Mouse (Mus musculus) limb, embryonic 10.5 days (tissue): ENCODE results near the gene Cfdp1. TPM values are rescaled to one million over a fixed set of nuclear protein-coding genes. Genes with fewer than 3 reads are reported as not detected.

ENCODE experiments used
- DNase-seq: peaks from one replicate; pipeline ENCODE4 v3.0.0-alpha.2; 2017; ENCODE audit warnings: low spot score
- H3K27ac ChIP-seq: fragments of 300-500 bp; sonication (generic); 2 replicates; pipeline ENCODE4 v1.5.1; 2016; ENCODE audit warnings: mild to moderate bottlenecking
- H3K27me3 ChIP-seq: fragments of 300-500 bp; sonication (generic); 2 replicates; pipeline ENCODE4 v1.6.1; 2016; ENCODE audit warnings: low read depth, mild to moderate bottlenecking; ENCODE audit not compliant: poor library complexity, severe bottlenecking
- H3K36me3 ChIP-seq: fragments of 300-500 bp; sonication (generic); 2 replicates; pipeline ENCODE4 v1.6.1; 2016; ENCODE audit warnings: mild to moderate bottlenecking, moderate library complexity
- H3K4me1 ChIP-seq: fragments of 300-500 bp; sonication (generic); 2 replicates; pipeline ENCODE4 v1.6.1; 2016
- H3K4me3 ChIP-seq: fragments of 300-500 bp; sonication (generic); 2 replicates; pipeline ENCODE4 v1.5.1; 2016; ENCODE audit warnings: mild to moderate bottlenecking, moderate library complexity
- H3K9me3 ChIP-seq: fragments of 300-500 bp; sonication (generic); replicated peaks from 2 replicates; pipeline ENCODE4 v1.6.1; 2016; ENCODE audit warnings: mild to moderate bottlenecking
- WGBS: fragments of 180-500 bp; shearing (Covaris S2); methylation state at CpG from one replicate; pipeline ENCODE4 v1.1.7; 2016; 5-methylcytosine and 5-hydroxymethylcytosine counted together
- polyA plus RNA-seq: library from polyadenylated mRNA; unstranded; fragments of >200 nt; fragmentation: Nextera tagmentation; extraction: Ambion mirVana; gene quantifications from 2 replicates; pipeline ENCODE4 v1.2.1, GENCODE M21; 2016

The Cfdp1 gene
- polyA plus RNA-seq, 1 experiment from 2014 or later, result 230 TPM

- Histone ChIP-seq H3K27me3 (no peaks in the 10 kb centered on the region), H3K4me1 (peaks cover 46% of the 10 kb centered on the region), H3K4me3 (no peak overlapping the region), H3K9me3 (no peaks in the 10 kb centered on the region), H3K36me3 (peaks cover 36% of the 10 kb centered on the region), H3K27ac (0 out of 2 replicates have a peak overlapping the region, but pooled peaks have one; percentile 61)
- DNase-seq, result no peak
- 58% methylated on average over 13 of the region's 13 CpGs for WGBS
Observed at GRCm38 (mm10) chr8:111786701-111787588, 67.1 kb downstream of the Cfdp1 start.

GRCm38 (mm10) chr8:111786116-111786515 lies 68.0 kb downstream of the Cfdp1 start:
- DNase-seq, result no peak
- Histone ChIP-seq H3K4me3 (no peak overlapping the region), H3K4me1 (peaks cover 46% of the 10 kb centered on the region), H3K36me3 (peaks cover 29% of the 10 kb centered on the region), H3K27ac (no peak overlapping the region), H3K27me3 (no peaks in the 10 kb centered on the region), H3K9me3 (no peaks in the 10 kb centered on the region)
- 95% methylated on average over 2 of the region's 2 CpGs for WGBS

GRCm38 (mm10) chr8:111782671-111783394 lies 71.3 kb downstream of the Cfdp1 start:
- no peak overlapping the region for H3K27ac ChIP-seq
- peaks cover 21% of the 10 kb centered on the region for H3K4me1 ChIP-seq
- no peak for DNase-seq
- 88% methylated on average over 9 of the region's 9 CpGs for WGBS
- H3K9me3 ChIP-seq, result no peaks in the 10 kb centered on the region
- no peaks in the 10 kb centered on the region for H3K27me3 ChIP-seq
- H3K4me3 ChIP-seq, result no peak overlapping the region
- peaks cover 47% of the 10 kb centered on the region for H3K36me3 ChIP-seq

GRCm38 (mm10) chr8:111782161-111782560 lies 71.9 kb downstream of the Cfdp1 start:
- Histone ChIP-seq H3K27me3 (no peaks in the 10 kb centered on the region), H3K36me3 (peaks cover 51% of the 10 kb centered on the region), H3K4me1 (peaks cover 14% of the 10 kb centered on the region), H3K9me3 (no peaks in the 10 kb centered on the region), H3K27ac (no peak overlapping the region), H3K4me3 (no peak overlapping the region)
- DNase-seq, result no peak
- 85% methylated on average over 2 of the region's 2 CpGs for WGBS

GRCm38 (mm10) chr8:111780697-111781424 lies 73.2 kb downstream of the Cfdp1 start:
- Histone ChIP-seq H3K27me3 (no peaks in the 10 kb centered on the region), H3K36me3 (peaks cover 59% of the 10 kb centered on the region), H3K9me3 (no peaks in the 10 kb centered on the region), H3K4me1 (0 out of 2 replicates have a peak, but pooled peaks cover 6% of the 10 kb centered on the region), H3K27ac (no peak overlapping the region), H3K4me3 (no peak overlapping the region)
- 94% methylated on average over 10 of the region's 10 CpGs for WGBS
- no peak for DNase-seq

- WGBS, result 82% methylated on average over 7 of the region's 7 CpGs
- Histone ChIP-seq H3K27me3 (no peaks in the 10 kb centered on the region), H3K4me3 (no peak overlapping the region), H3K36me3 (peaks cover 64% of the 10 kb centered on the region), H3K27ac (no peak overlapping the region), H3K9me3 (no peaks in the 10 kb centered on the region), H3K4me1 (0 out of 2 replicates have a peak, but pooled peaks cover 3% of the 10 kb centered on the region)
- DNase-seq, result no peak
Observed at GRCm38 (mm10) chr8:111779690-111780089, 74.4 kb downstream of the Cfdp1 start.

GRCm38 (mm10) chr8:111778801-111779200 lies 75.3 kb downstream of the Cfdp1 start:
- Histone ChIP-seq H3K27me3 (no peaks in the 10 kb centered on the region), H3K4me1 (0 out of 2 replicates have a peak, but pooled peaks cover 3% of the 10 kb centered on the region), H3K9me3 (no peaks in the 10 kb centered on the region), H3K27ac (no peak overlapping the region), H3K4me3 (no peak overlapping the region), H3K36me3 (peaks cover 66% of the 10 kb centered on the region)
- no peak for DNase-seq
- WGBS, result 85% methylated on average over 7 of the region's 7 CpGs

- 91% methylated on average over 4 of the region's 4 CpGs for WGBS
Observed at GRCm38 (mm10) chr8:111776492-111776891, 77.6 kb downstream of the Cfdp1 start.

GRCm38 (mm10) chr8:111775766-111776165 lies 78.3 kb downstream of the Cfdp1 start:
- no peak overlapping the region for H3K27ac ChIP-seq
- WGBS, result 95% methylated on average over 6 of the region's 6 CpGs
- peaks cover 15% of the 10 kb centered on the region for H3K4me1 ChIP-seq
- no peak overlapping the region for H3K4me3 ChIP-seq
- DNase-seq, result no peak
- peaks cover 68% of the 10 kb centered on the region for H3K36me3 ChIP-seq
- H3K27me3 ChIP-seq, result no peaks in the 10 kb centered on the region
- no peaks in the 10 kb centered on the region for H3K9me3 ChIP-seq

More at GRCm38 (mm10) chr8:111776492-111776891, 77.6 kb downstream of the Cfdp1 start:
- H3K4me3 ChIP-seq, result no peak overlapping the region
- no peak overlapping the region for H3K27ac ChIP-seq
- H3K36me3 ChIP-seq, result peaks cover 68% of the 10 kb centered on the region
- no peaks in the 10 kb centered on the region for H3K9me3 ChIP-seq
- DNase-seq, result no peak
- H3K27me3 ChIP-seq, result no peaks in the 10 kb centered on the region
- H3K4me1 ChIP-seq, result peaks cover 8% of the 10 kb centered on the region

- H3K36me3 ChIP-seq, result peaks cover 54% of the 10 kb centered on the region
- no peak for DNase-seq
- H3K27ac ChIP-seq, result no peak overlapping the region
- H3K4me1 ChIP-seq, result peaks cover 38% of the 10 kb centered on the region
- H3K27me3 ChIP-seq, result no peaks in the 10 kb centered on the region
- no peak overlapping the region for H3K4me3 ChIP-seq
- 94% methylated on average over 5 of the region's 5 CpGs for WGBS
- no peaks in the 10 kb centered on the region for H3K9me3 ChIP-seq
Observed at GRCm38 (mm10) chr8:111773476-111773875, 80.6 kb downstream of the Cfdp1 start.

- H3K36me3 ChIP-seq, result peaks cover 54% of the 10 kb centered on the region
- WGBS, result 89% methylated on average over 7 of the region's 7 CpGs
- H3K4me1 ChIP-seq, result peaks cover 38% of the 10 kb centered on the region
- no peaks in the 10 kb centered on the region for H3K27me3 ChIP-seq
- DNase-seq, result no peak
- H3K9me3 ChIP-seq, result no peaks in the 10 kb centered on the region
- H3K4me3 ChIP-seq, result no peak overlapping the region
- H3K27ac ChIP-seq, result no peak overlapping the region
Observed at GRCm38 (mm10) chr8:111773057-111773456, 81.0 kb downstream of the Cfdp1 start.

GRCm38 (mm10) chr8:111772083-111772482 lies 82.0 kb downstream of the Cfdp1 start:
- H3K4me1 ChIP-seq, result peaks cover 38% of the 10 kb centered on the region
- H3K27me3 ChIP-seq, result no peaks in the 10 kb centered on the region
- peaks cover 57% of the 10 kb centered on the region for H3K36me3 ChIP-seq
- WGBS, result 94% methylated on average over 9 of the region's 9 CpGs
- H3K4me3 ChIP-seq, result no peak overlapping the region
- H3K27ac ChIP-seq, result no peak overlapping the region
- no peaks in the 10 kb centered on the region for H3K9me3 ChIP-seq
- DNase-seq, result no peak
